Mouse (Mus musculus): ENCODE data around the gene Pde4d. TPM values are rescaled to one million over a fixed set of nuclear protein-coding genes. Genes with fewer than 3 reads are reported as not detected.

Pde4d gene
- polyA plus RNA-seq, 1 experiment from 2014 or later: 19.0 TPM

DNA sequence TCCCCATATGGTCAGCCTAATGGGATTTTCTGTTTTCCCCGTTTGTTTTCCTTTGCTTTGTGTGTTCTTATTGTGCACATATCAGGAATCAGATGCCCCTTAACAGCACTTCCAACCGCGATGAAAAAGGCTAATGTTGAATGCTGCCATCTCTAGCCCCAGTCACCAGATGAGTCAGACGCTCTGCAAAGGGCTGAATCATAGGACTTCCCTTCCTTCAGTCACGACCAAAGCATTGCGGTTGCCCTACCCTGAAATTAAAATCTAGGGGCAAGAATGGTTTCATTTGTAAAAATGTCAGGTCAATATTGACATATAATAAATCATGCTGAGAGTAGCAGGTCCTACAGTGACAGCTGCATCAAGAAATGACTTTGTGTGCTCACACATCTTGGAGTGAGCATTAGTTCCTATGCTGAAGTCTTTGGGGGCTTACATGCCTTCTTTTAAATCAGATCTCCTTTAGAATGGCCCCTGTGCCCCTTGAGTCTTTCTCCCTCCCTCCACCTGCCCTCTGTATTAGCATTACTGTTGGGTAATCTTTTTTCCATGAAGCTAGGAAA lies 370.2 kb downstream of the Pde4d start:
- WGBS: 70% methylated on average over 6 of the region's 6 CpGs
- H3K4me2 ChIP-seq: no peak overlapping the region
- DNase-seq (ENCODE audit: low spot score) (no peak), ATAC-seq (replicated peaks; ENCODE audit: low FRiP score) (no peak)
- no peaks in the 10 kb centered on the region for H3K27me3 ChIP-seq (replicated peaks; ENCODE audit: control insufficient read depth, insufficient read depth, low read length)
- H3K36me3 ChIP-seq (ENCODE audit: control insufficient read depth, insufficient read depth, low read length): no peaks in the 10 kb centered on the region
- no peak overlapping the region for H3K4me3 ChIP-seq (ENCODE audit: low read depth, low read length)
- H3K9me3 ChIP-seq (ENCODE audit: control insufficient read depth, low read length): no peaks in the 10 kb centered on the region
- no peak overlapping the region for H3K27ac ChIP-seq (ENCODE audit: low read depth, low read length)
- no peak overlapping the region for H3K9ac ChIP-seq (ENCODE audit: low read depth, low read length)
- H3K4me1 ChIP-seq (replicated peaks; ENCODE audit: control insufficient read depth, insufficient read depth, low read length): no peaks in the 10 kb centered on the region

GRCm38 (mm10) chr13:108820487-108820886 lies 370.7 kb downstream of the Pde4d start:
- H3K9me3 ChIP-seq (ENCODE audit: control insufficient read depth, low read length): no peaks in the 10 kb centered on the region
- no peak for ATAC-seq (replicated peaks; ENCODE audit: low FRiP score)
- H3K4me2 ChIP-seq: no peak overlapping the region
- no peaks in the 10 kb centered on the region for H3K27me3 ChIP-seq (replicated peaks; ENCODE audit: control insufficient read depth, insufficient read depth, low read length)
- H3K4me1 ChIP-seq (replicated peaks; ENCODE audit: control insufficient read depth, insufficient read depth, low read length): no peaks in the 10 kb centered on the region
- H3K36me3 ChIP-seq (ENCODE audit: control insufficient read depth, insufficient read depth, low read length): no peaks in the 10 kb centered on the region
- H3K9ac ChIP-seq (ENCODE audit: low read depth, low read length): no peak overlapping the region
- no peak overlapping the region for H3K27ac ChIP-seq (ENCODE audit: low read depth, low read length)
- WGBS: 82% methylated on average over 2 of the region's 2 CpGs
- H3K4me3 ChIP-seq (ENCODE audit: low read depth, low read length): no peak overlapping the region
- DNase-seq (ENCODE audit: low spot score): no peak

- ATAC-seq (replicated peaks; ENCODE audit: low FRiP score): no peak
Observed at GRCm38 (mm10) chr13:108821270-108821669, 371.5 kb downstream of the Pde4d start.

GRCm38 (mm10) chr13:108824638-108825310 lies 375.0 kb downstream of the Pde4d start:
- Histone ChIP-seq H3K4me2 (no peak overlapping the region), H3K36me3 (ENCODE audit: control insufficient read depth, insufficient read depth, low read length) (no peaks in the 10 kb centered on the region), H3K27ac (ENCODE audit: low read depth, low read length) (no peak overlapping the region), H3K9ac (ENCODE audit: low read depth, low read length) (no peak overlapping the region), H3K4me1 (replicated peaks; ENCODE audit: control insufficient read depth, insufficient read depth, low read length) (no peaks in the 10 kb centered on the region), H3K4me3 (ENCODE audit: low read depth, low read length) (no peak overlapping the region), H3K27me3 (replicated peaks; ENCODE audit: control insufficient read depth, insufficient read depth, low read length) (no peaks in the 10 kb centered on the region), H3K9me3 (ENCODE audit: control insufficient read depth, low read length) (no peaks in the 10 kb centered on the region)
- ATAC-seq (replicated peaks; ENCODE audit: low FRiP score) (no peak), DNase-seq (ENCODE audit: low spot score) (no peak)
- 80% methylated on average over 8 of the region's 8 CpGs for WGBS

More at GRCm38 (mm10) chr13:108821270-108821669, 371.5 kb downstream of the Pde4d start:
- no peak overlapping the region for H3K4me2 ChIP-seq
- WGBS: 76% methylated on average over 7 of the region's 7 CpGs
- H3K27me3 ChIP-seq (replicated peaks; ENCODE audit: control insufficient read depth, insufficient read depth, low read length): no peaks in the 10 kb centered on the region
- H3K36me3 ChIP-seq (ENCODE audit: control insufficient read depth, insufficient read depth, low read length): no peaks in the 10 kb centered on the region
- H3K9me3 ChIP-seq (ENCODE audit: control insufficient read depth, low read length): no peaks in the 10 kb centered on the region
- no peak for DNase-seq (ENCODE audit: low spot score)
- no peak overlapping the region for H3K27ac ChIP-seq (ENCODE audit: low read depth, low read length)
- H3K4me3 ChIP-seq (ENCODE audit: low read depth, low read length): no peak overlapping the region
- no peaks in the 10 kb centered on the region for H3K4me1 ChIP-seq (replicated peaks; ENCODE audit: control insufficient read depth, insufficient read depth, low read length)
- H3K9ac ChIP-seq (ENCODE audit: low read depth, low read length): no peak overlapping the region

DNA sequence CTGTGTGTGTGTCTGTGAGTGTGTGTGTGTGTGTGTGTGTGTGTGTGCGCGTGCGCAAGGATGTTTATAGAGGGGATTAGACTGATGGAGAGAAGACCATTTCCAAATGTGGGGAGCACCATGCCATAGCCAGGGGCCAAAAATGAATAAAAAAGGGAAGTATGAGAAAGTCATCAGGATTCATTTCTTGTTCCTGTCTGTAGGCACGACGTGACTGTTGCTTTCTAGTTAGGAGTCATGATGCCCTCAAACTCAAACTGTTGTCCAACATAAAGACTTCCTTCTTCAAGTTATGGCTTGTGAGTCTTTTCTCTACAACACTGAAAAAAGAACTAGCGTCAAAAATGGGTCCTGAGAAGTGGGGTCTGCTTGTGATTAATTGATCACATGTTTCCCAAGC lies 375.8 kb downstream of the Pde4d start:
- DNase-seq (ENCODE audit: low spot score) (no peak), ATAC-seq (replicated peaks; ENCODE audit: low FRiP score) (no peak)
- Histone ChIP-seq H3K36me3 (ENCODE audit: control insufficient read depth, insufficient read depth, low read length) (no peaks in the 10 kb centered on the region), H3K4me1 (replicated peaks; ENCODE audit: control insufficient read depth, insufficient read depth, low read length) (no peaks in the 10 kb centered on the region), H3K27ac (ENCODE audit: low read depth, low read length) (no peak overlapping the region), H3K27me3 (replicated peaks; ENCODE audit: control insufficient read depth, insufficient read depth, low read length) (no peaks in the 10 kb centered on the region), H3K4me2 (no peak overlapping the region), H3K9me3 (ENCODE audit: control insufficient read depth, low read length) (no peaks in the 10 kb centered on the region), H3K4me3 (ENCODE audit: low read depth, low read length) (no peak overlapping the region), H3K9ac (ENCODE audit: low read depth, low read length) (no peak overlapping the region)
- 84% methylated on average over 6 of the region's 6 CpGs for WGBS

DNA sequence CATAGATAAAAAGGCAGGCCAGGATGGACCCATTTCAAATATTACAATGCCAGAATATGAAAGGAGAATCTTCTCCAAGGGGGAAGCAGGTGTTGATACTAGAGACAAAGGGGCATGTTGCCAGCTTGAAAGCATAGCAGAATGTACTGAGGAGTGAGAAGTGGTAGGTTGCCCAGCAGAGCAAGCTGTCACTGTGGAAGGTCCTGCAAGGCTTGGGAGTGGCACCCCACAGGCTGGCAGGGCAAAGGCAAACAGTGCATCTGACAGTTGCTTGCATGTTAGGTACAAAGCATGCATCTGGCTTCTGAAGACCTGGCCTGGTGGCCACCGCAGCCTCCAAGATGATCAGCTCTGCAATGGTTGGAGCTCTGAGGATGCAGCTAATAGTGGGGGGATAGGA lies 384.4 kb downstream of the Pde4d start:
- Histone ChIP-seq H3K4me2 (no peak overlapping the region), H3K4me1 (replicated peaks; ENCODE audit: control insufficient read depth, insufficient read depth, low read length) (no peaks in the 10 kb centered on the region), H3K27me3 (replicated peaks; ENCODE audit: control insufficient read depth, insufficient read depth, low read length) (no peaks in the 10 kb centered on the region), H3K4me3 (ENCODE audit: low read depth, low read length) (no peak overlapping the region), H3K9ac (ENCODE audit: low read depth, low read length) (no peak overlapping the region), H3K27ac (ENCODE audit: low read depth, low read length) (no peak overlapping the region), H3K36me3 (ENCODE audit: control insufficient read depth, insufficient read depth, low read length) (no peaks in the 10 kb centered on the region), H3K9me3 (ENCODE audit: control insufficient read depth, low read length) (no peaks in the 10 kb centered on the region)
- no peak for ATAC-seq (replicated peaks; ENCODE audit: low FRiP score)
- no peak for DNase-seq (ENCODE audit: low spot score)
- WGBS: 100% methylated on average over 1 of the region's 1 CpGs

DNA sequence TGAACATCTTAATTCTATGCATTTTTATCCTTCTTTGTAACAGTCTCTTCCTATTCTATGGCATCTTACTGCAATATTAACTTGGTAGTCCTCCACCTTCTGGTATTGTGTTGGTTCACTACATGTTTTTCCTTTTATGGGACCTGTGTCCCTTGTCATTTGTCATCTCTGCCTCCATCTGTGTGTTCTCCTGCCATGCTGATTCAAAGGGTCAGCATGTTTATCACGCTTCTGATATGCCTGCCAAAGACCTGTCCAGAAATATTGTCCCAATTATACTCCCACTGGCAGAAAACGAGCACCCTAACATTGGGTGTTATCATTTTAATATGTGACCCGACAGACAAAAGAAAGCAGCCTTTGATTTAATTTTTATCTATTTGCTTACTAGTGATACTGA lies 386.6 kb downstream of the Pde4d start:
- no peak for ATAC-seq (replicated peaks; ENCODE audit: low FRiP score)
- no peak overlapping the region for H3K9ac ChIP-seq (ENCODE audit: low read depth, low read length)
- 78% methylated on average over 3 of the region's 3 CpGs for WGBS
- H3K4me3 ChIP-seq (ENCODE audit: low read depth, low read length): no peak overlapping the region
- no peaks in the 10 kb centered on the region for H3K36me3 ChIP-seq (ENCODE audit: control insufficient read depth, insufficient read depth, low read length)
- H3K27me3 ChIP-seq (replicated peaks; ENCODE audit: control insufficient read depth, insufficient read depth, low read length): no peaks in the 10 kb centered on the region
- H3K4me2 ChIP-seq: no peak overlapping the region
- H3K4me1 ChIP-seq (replicated peaks; ENCODE audit: control insufficient read depth, insufficient read depth, low read length): no peaks in the 10 kb centered on the region
- H3K9me3 ChIP-seq (ENCODE audit: control insufficient read depth, low read length): no peaks in the 10 kb centered on the region
- no peak for DNase-seq (ENCODE audit: low spot score)
- H3K27ac ChIP-seq (ENCODE audit: low read depth, low read length): no peak overlapping the region

- 69% methylated on average over 7 of the region's 7 CpGs for WGBS
- no peak overlapping the region for H3K4me3 ChIP-seq (ENCODE audit: low read depth, low read length)
- no peaks in the 10 kb centered on the region for H3K27me3 ChIP-seq (replicated peaks; ENCODE audit: control insufficient read depth, insufficient read depth, low read length)
- no peaks in the 10 kb centered on the region for H3K36me3 ChIP-seq (ENCODE audit: control insufficient read depth, insufficient read depth, low read length)
- H3K9ac ChIP-seq (ENCODE audit: low read depth, low read length): no peak overlapping the region
- no peak overlapping the region for H3K4me2 ChIP-seq
- ATAC-seq (replicated peaks; ENCODE audit: low FRiP score): no peak
- no peak for DNase-seq (ENCODE audit: low spot score)
- H3K27ac ChIP-seq (ENCODE audit: low read depth, low read length): no peak overlapping the region
- no peaks in the 10 kb centered on the region for H3K4me1 ChIP-seq (replicated peaks; ENCODE audit: control insufficient read depth, insufficient read depth, low read length)
- H3K9me3 ChIP-seq (ENCODE audit: control insufficient read depth, low read length): no peaks in the 10 kb centered on the region
Observed at GRCm38 (mm10) chr13:108839142-108839541, 389.4 kb downstream of the Pde4d start.

DNA sequence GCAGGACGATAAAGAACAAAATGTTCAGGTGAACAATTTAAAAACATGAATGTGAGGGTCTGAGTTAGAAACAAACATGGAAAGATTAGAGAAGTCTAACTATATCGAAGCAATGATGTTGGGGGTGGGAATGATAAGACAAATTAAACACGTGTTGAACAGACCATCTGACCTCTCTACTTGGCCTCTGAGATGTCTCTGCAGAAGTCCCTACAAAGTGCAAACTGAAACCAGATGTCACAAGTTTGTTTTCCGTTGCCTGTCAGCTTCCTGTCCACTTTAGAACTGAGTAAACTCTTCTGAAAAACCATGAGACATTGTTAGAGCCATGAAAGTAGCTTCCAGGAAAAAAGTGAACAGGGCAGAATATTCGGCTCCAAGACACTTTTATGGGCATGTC lies 404.3 kb downstream of the Pde4d start:
- DNase-seq (ENCODE audit: low spot score) (no peak), ATAC-seq (replicated peaks; ENCODE audit: low FRiP score) (no peak)
- Histone ChIP-seq H3K27ac (ENCODE audit: low read depth, low read length) (no peak overlapping the region), H3K4me1 (replicated peaks; ENCODE audit: control insufficient read depth, insufficient read depth, low read length) (no peaks in the 10 kb centered on the region), H3K9me3 (ENCODE audit: control insufficient read depth, low read length) (no peaks in the 10 kb centered on the region), H3K36me3 (ENCODE audit: control insufficient read depth, insufficient read depth, low read length) (no peaks in the 10 kb centered on the region), H3K27me3 (replicated peaks; ENCODE audit: control insufficient read depth, insufficient read depth, low read length) (no peaks in the 10 kb centered on the region), H3K4me2 (no peak overlapping the region), H3K9ac (ENCODE audit: low read depth, low read length) (no peak overlapping the region), H3K4me3 (ENCODE audit: low read depth, low read length) (no peak overlapping the region)
- 44% methylated on average over 5 of the region's 5 CpGs for WGBS
